Mouse (Mus musculus) hindbrain, postnatal 0 days (tissue): Measurements from ENCODE around the gene Bak1. TPM values are rescaled to one million over a fixed set of nuclear protein-coding genes. Genes with fewer than 3 reads are reported as not detected.

Experiments used
- ATAC-seq: fragments of 200-750 bp; cut with Nextera tagmentation; 2 replicates; pipeline ENCODE4 v1.8.0; 2017; ENCODE audit warnings: mild to moderate bottlenecking, moderate TSS enrichment, moderate library complexity
- DNase-seq: peaks from one replicate; pipeline ENCODE4 v3.0.0-alpha.2; 2015; ENCODE audit warnings: low spot score
- H3K27ac ChIP-seq: fragments of 300-500 bp; sonication (generic); 2 replicates; pipeline ENCODE4 v1.5.1; 2014; ENCODE audit warnings: mild to moderate bottlenecking
- H3K27me3 ChIP-seq: fragments of 300-500 bp; sonication (generic); 2 replicates; pipeline ENCODE4 v1.6.1; 2014; ENCODE audit warnings: low read length, mixed read lengths; ENCODE audit not compliant: insufficient read depth
- H3K36me3 ChIP-seq: fragments of 300-500 bp; sonication (generic); 2 replicates; pipeline ENCODE4 v1.6.1; 2014; ENCODE audit warnings: low read length, mixed read lengths; ENCODE audit not compliant: insufficient read depth
- H3K4me1 ChIP-seq: fragments of 300-500 bp; sonication (generic); 2 replicates; pipeline ENCODE4 v1.6.1; 2014; ENCODE audit warnings: antibody characterized with exemption, low read length, mixed read lengths; ENCODE audit not compliant: insufficient read depth
- H3K4me2 ChIP-seq: fragments of 300-500 bp; sonication (generic); 2 replicates; pipeline ENCODE4 v1.6.1; 2014; ENCODE audit warnings: low read depth, mild to moderate bottlenecking, low read length, moderate library complexity, mixed read lengths
- H3K4me3 ChIP-seq: fragments of 300-500 bp; sonication (generic); 2 replicates; pipeline ENCODE4 v1.5.1; 2014; ENCODE audit warnings: low read length
- H3K9ac ChIP-seq: fragments of 300-500 bp; sonication (generic); replicated peaks from 2 replicates; pipeline ENCODE4 v1.6.1; 2014; ENCODE audit warnings: mild to moderate bottlenecking, low read length, moderate library complexity, mixed read lengths
- H3K9me3 ChIP-seq: fragments of 300-500 bp; sonication (generic); 2 replicates; pipeline ENCODE4 v1.6.1; 2016; ENCODE audit warnings: low read length, mixed read lengths
- CTCF ChIP-seq: IDR thresholded peaks from 2 replicates; pipeline ENCODE4 v1.5.1; 2016; ENCODE audit warnings: antibody characterized with exemption, control low read depth, low read depth
- WGBS: fragments of 180-500 bp; shearing (Covaris S2); extraction: QIAGEN DNeasy Blood & Tissue Kit; methylation state at CpG from one replicate; pipeline ENCODE4 v1.1.7; 2014; 5-methylcytosine and 5-hydroxymethylcytosine counted together
- polyA plus RNA-seq: library from polyadenylated mRNA; unstranded; fragments of >200 nt; fragmentation: Nextera tagmentation; extraction: Ambion mirVana; gene quantifications from 2 replicates; pipeline ENCODE4 v1.2.1, GENCODE M21; 2015
- total RNA-seq: library from RNA; depleted of rRNA; stranded (reverse); fragments of >200 nt; gene quantifications from 2 replicates; pipeline ENCODE4 v1.2.3, GENCODE M21; 2014

Bak1 gene
- total and polyA plus RNA-seq, 2 experiments from 2014 or later, result 4.2 to 62.9 TPM

DNA sequence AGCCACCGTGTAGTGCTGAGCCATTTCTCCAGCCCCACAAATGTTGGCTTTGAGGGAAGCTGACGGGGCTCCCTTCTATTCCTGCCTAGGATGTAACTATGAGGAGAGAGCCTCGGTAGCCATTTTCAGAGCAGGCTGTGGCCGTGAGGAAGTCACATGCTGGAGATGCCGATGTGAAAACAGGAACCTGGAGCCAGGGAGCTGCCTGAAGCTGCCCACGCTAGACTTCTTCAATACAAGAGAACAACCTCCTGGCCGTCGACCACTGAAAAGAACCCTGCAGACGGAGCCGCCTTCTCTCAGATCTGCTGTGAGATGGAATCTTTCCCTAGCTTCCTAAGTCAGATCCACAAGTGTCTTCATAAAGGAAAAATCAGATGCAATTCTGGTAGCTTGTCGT is 23.2 kb downstream of the Bak1 start:
- Histone ChIP-seq H3K9ac (no peak overlapping the region), H3K4me3 (no peak overlapping the region), H3K4me1 (no peaks in the 10 kb centered on the region), H3K27ac (no peak overlapping the region), H3K36me3 (no peaks in the 10 kb centered on the region), H3K9me3 (no peaks in the 10 kb centered on the region), H3K4me2 (no peak overlapping the region), H3K27me3 (no peaks in the 10 kb centered on the region)
- ATAC-seq (no peak), DNase-seq (no peak)
- 63% methylated on average over 11 of the region's 11 CpGs for WGBS
- TF ChIP-seq CTCF, result no peak

DNA sequence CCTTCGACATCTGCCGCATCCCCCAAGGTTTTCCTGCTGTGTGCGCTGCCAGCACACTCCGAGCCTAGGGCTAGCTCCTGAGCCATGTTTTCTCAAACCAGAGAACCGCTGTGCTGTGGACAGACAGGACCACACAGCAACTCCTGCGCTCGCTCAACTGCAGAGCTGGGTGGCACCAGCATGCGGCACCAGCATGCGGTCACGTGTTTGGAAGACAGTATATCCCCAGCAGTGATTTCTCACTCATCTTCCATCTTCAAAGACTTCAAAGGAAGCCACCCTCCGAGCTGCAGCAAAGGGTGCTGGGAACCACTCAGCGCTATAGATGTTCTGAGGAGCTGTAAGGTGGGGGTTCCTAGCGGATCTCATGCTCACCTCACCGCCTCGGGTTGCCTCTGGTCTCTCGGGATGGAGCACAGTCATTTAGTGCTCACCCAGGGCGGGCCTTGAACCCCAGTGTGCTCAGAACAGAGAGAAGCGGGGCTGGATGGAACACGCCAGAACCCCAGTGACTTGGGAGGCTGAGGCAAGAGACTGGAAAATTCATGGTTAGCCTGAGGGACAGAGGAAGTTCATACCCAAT is 23.8 kb downstream of the Bak1 start:
- Histone ChIP-seq H3K9ac (no peak overlapping the region), H3K4me2 (no peak overlapping the region), H3K36me3 (no peaks in the 10 kb centered on the region), H3K27ac (no peak overlapping the region), H3K27me3 (no peaks in the 10 kb centered on the region), H3K4me3 (no peak overlapping the region), H3K4me1 (no peaks in the 10 kb centered on the region), H3K9me3 (no peaks in the 10 kb centered on the region)
- DNase-seq (no peak), ATAC-seq (no peak)
- TF ChIP-seq CTCF, result no peak
- 39% methylated on average over 19 of the region's 19 CpGs for WGBS

DNA sequence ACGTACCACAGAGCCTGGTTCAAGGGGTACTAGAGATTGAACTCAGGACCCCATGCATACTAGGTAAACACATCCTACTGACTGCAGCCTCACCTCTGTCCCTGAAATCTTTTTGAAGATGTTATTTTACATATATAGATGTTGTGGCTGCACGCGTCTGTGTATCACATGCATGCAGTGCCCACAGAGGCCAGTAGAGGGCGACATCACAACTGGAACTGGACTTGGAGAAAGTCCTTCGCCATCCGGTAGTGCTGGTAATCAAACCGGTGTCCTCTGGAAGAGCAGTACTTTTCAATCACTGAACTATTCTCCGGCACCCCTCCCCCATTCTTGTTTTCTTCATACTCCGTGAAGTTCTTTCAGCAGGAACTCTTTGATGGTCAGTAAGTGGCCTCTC is 24.4 kb downstream of the Bak1 start:
- Histone ChIP-seq H3K4me2 (no peak overlapping the region), H3K27ac (no peak overlapping the region), H3K4me3 (no peak overlapping the region), H3K27me3 (no peaks in the 10 kb centered on the region), H3K36me3 (no peaks in the 10 kb centered on the region), H3K9me3 (no peaks in the 10 kb centered on the region), H3K4me1 (no peaks in the 10 kb centered on the region), H3K9ac (no peak overlapping the region)
- WGBS, result 40% methylated on average over 9 of the region's 9 CpGs
- ATAC-seq (no peak), DNase-seq (peak; percentile 46)
- peak; percentile 77 for TF ChIP-seq CTCF

DNA sequence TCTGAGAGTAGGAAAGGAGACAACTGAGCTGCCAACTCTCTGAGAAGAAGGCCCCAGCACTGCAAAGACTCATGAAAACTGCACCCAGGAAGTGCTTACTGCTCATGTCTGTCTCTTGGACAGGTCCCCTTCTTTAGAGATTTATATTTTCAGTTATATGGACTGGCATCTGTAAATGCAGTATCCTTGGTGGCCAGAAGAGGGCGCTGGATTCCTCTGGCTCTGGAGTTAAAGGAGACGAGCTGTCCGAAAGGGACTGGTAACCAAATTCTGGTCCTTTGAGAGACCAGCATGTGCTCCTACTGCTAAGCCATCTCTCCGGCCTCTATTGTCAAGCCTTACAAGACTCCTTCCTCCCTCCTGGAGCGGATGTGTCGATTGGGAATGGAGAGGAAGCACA is 26.9 kb downstream of the Bak1 start:
- Histone ChIP-seq H3K27me3 (no peaks in the 10 kb centered on the region), H3K4me2 (no peak overlapping the region), H3K9ac (no peak overlapping the region), H3K9me3 (no peaks in the 10 kb centered on the region), H3K36me3 (no peaks in the 10 kb centered on the region), H3K27ac (no peak overlapping the region), H3K4me1 (no peaks in the 10 kb centered on the region), H3K4me3 (no peak overlapping the region)
- TF ChIP-seq CTCF, result peak; percentile 59
- DNase-seq (no peak), ATAC-seq (no peak)
- WGBS, result 39% methylated on average over 6 of the region's 6 CpGs

DNA sequence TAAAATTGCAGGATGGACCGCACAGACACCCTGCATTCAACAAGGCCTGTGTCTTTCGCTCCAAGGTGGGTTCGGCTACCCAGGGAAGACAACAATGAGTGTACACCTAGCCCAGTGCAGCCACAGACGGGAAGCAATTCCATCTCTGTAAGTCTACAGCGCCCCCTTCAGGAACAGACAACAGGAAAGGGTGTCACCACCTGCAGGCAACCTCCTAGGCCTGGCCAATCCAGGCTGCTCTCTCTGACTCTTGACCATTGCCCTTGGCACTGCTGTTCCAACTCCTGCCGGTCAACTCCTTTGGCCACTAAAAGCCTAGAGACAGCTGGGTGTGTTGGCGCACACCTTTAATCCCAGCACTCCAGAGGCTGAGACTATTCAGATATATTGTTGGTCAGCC is 27.7 kb downstream of the Bak1 start:
- no peak for ATAC-seq
- 78% methylated on average over 7 of the region's 7 CpGs for WGBS

DNA sequence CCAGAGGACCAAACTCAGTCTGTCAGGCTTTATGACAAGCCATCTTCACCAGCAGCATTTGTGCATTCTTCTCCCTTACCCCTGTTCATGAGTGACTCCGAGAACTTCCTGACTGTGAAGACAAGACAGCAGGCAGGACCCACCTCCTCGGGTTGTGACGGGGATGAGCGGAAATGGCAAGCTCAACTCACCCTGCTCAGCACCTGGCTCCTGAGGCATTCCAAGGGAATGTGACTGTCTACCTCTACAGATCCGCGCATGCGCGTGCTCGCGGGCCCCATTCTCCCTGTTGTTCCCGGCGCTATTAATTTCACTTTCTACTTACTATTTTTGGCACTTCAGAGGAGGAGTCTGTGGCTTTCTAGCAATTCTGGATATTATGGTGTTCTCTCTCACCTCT is 28.8 kb downstream of the Bak1 start:
- Histone ChIP-seq H3K27ac (no peak overlapping the region), H3K9me3 (no peaks in the 10 kb centered on the region), H3K36me3 (no peaks in the 10 kb centered on the region), H3K4me1 (no peaks in the 10 kb centered on the region), H3K9ac (no peak overlapping the region), H3K4me3 (no peak overlapping the region), H3K4me2 (no peak overlapping the region), H3K27me3 (no peaks in the 10 kb centered on the region)
- TF ChIP-seq CTCF, result no peak
- DNase-seq (peak; percentile 33), ATAC-seq (peak; percentile 39; the same call in 1 of the 2 replicates)
- 80% methylated on average over 12 of the region's 12 CpGs for WGBS

More for the DNA sequence above, 27.7 kb downstream of the Bak1 start:
- no peak overlapping the region for H3K4me3 ChIP-seq
- TF ChIP-seq CTCF, result peak; percentile 35
- no peak overlapping the region for H3K4me2 ChIP-seq
- H3K9ac ChIP-seq, result no peak overlapping the region
- no peaks in the 10 kb centered on the region for H3K4me1 ChIP-seq
- no peak overlapping the region for H3K27ac ChIP-seq
- H3K27me3 ChIP-seq, result no peaks in the 10 kb centered on the region
- no peak for DNase-seq
- H3K36me3 ChIP-seq, result no peaks in the 10 kb centered on the region
- no peaks in the 10 kb centered on the region for H3K9me3 ChIP-seq

DNA sequence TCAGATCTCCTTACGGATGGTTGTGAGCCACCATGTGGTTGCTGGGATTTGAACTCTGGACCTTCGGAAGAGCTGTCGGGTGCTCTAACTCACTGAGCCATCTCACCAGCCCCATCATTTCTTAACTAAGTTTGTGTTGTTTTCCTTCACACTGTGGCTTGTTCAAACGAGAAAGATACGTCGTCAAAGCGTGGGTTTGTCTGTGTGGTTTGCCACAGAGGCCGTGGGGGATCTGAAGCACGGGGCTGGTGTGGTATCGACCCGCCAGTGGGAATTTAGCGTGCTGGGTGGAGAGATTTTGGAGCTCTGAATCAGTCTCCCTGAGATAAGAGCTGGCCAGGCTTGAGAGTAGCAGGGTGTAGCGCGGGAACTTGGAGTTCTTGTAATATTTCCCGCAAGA is 30.5 kb downstream of the Bak1 start:
- H3K4me3 ChIP-seq, result no peak overlapping the region
- H3K4me2 ChIP-seq, result no peak overlapping the region
- 91% methylated on average over 15 of the region's 15 CpGs for WGBS
- ATAC-seq (no peak), DNase-seq (no peak)
- H3K9ac ChIP-seq, result no peak overlapping the region
- no peak for TF ChIP-seq CTCF
- no peaks in the 10 kb centered on the region for H3K27me3 ChIP-seq
- H3K36me3 ChIP-seq, result no peaks in the 10 kb centered on the region
- no peaks in the 10 kb centered on the region for H3K4me1 ChIP-seq
- no peaks in the 10 kb centered on the region for H3K9me3 ChIP-seq
- no peak overlapping the region for H3K27ac ChIP-seq
